ENCODE assay signal across 15 mouse cellular contexts in genomic region chr2:84671535-84671934, GRCm38 (mm10). TPM values are rescaled to one million over a fixed set of nuclear protein-coding genes. Genes with fewer than 3 reads are reported as not detected.
DNase-seq lines count a peak whose midpoint lies in the region; ATAC-seq lines count a peak whose summit lies in the region.
"Not testable (repeated sequence)": the region's sequence is repeated elsewhere in the genome, so short reads cannot be mapped to it uniquely, and the experiment has no call there.
"Had no signal": no experiment of that assay in that cellular context is flagged by ENCODE, and none has a peak within 500 bp of the region (broad histone marks: within the 10 kb centered on the region; RNA-seq: fewer than 3 reads in every experiment).

No protein-coding gene starts in this region.

- peak overlapping the region; percentile 71 for H3K4me2 ChIP-seq in forebrain, embryonic 13.5 days
- H3K4me2 ChIP-seq in heart, embryonic 15.5 days = peak overlapping the region; percentile 79; the same call in 1 of the 2 replicates
- H3K4me2 ChIP-seq in hindbrain, embryonic 16.5 days (ENCODE audit: low read length) = peak overlapping the region; percentile 76
- H3K4me2 ChIP-seq in limb, embryonic 12.5 days = peak overlapping the region; percentile 67
- peak overlapping the region; percentile 73 for H3K4me2 ChIP-seq in lung, embryonic 15.5 days
- peak overlapping the region; percentile 63 for H3K4me2 ChIP-seq in midbrain, embryonic 16.5 days (ENCODE audit: low read length)
- H3K4me2 ChIP-seq in stomach, embryonic 14.5 days (replicated peaks; ENCODE audit: low read depth, low read length) = 0 out of 2 replicates have a peak overlapping the region, but pooled peaks have one; percentile 83

- H3K36me3 ChIP-seq in forebrain, embryonic 13.5 days (ENCODE audit: poor library complexity, severe bottlenecking) = peaks cover 58% of the 10 kb centered on the region
- H3K36me3 ChIP-seq in heart, embryonic 15.5 days = peaks cover 47% of the 10 kb centered on the region
- H3K36me3 ChIP-seq in hindbrain, embryonic 16.5 days (ENCODE audit: control insufficient read depth, insufficient read depth, low read length) = peaks cover 22% of the 10 kb centered on the region
- H3K36me3 ChIP-seq in limb, embryonic 12.5 days = peaks cover 61% of the 10 kb centered on the region
- peaks cover 43% of the 10 kb centered on the region for H3K36me3 ChIP-seq in lung, embryonic 15.5 days
- H3K36me3 ChIP-seq in midbrain, embryonic 16.5 days (ENCODE audit: control insufficient read depth, insufficient read depth, low read length) = not testable (repeated sequence)
- H3K36me3 ChIP-seq in stomach, embryonic 14.5 days (ENCODE audit: control insufficient read depth, insufficient read depth, low read length) = peaks cover 19% of the 10 kb centered on the region; the same call in 1 of the 2 replicates

- ATAC-seq in forebrain, embryonic 13.5 days; heart, embryonic 15.5 days (replicated peaks; ENCODE audit: insufficient number of reproducible peaks, insufficient read depth, low FRiP score, low read depth); hindbrain, embryonic 16.5 days; limb, embryonic 12.5 days (ENCODE audit: insufficient number of reproducible peaks, insufficient read depth, low FRiP score, low TSS enrichment, low read depth); lung, embryonic 15.5 days (ENCODE audit: borderline replicate concordance, extremely low read depth, low FRiP score, low TSS enrichment); midbrain, embryonic 16.5 days; stomach, embryonic 14.5 days (ENCODE audit: insufficient number of reproducible peaks, insufficient read depth, low FRiP score, low read depth): not testable (repeated sequence)

- DNase-seq in embryo, embryonic 10.5 days (ENCODE audit: low spot score) = peak; percentile 7

- H3K9ac ChIP-seq in forebrain, embryonic 13.5 days; heart, embryonic 15.5 days; hindbrain, embryonic 16.5 days (ENCODE audit: low read depth, low read length); limb, embryonic 12.5 days (replicated peaks); lung, embryonic 15.5 days; midbrain, embryonic 16.5 days (ENCODE audit: low read depth, low read length); stomach, embryonic 14.5 days (replicated peaks; ENCODE audit: low read depth, low read length): not testable (repeated sequence)

- peak overlapping the region; percentile 92; the same call in 1 of the 2 replicates for H3K27ac ChIP-seq in forebrain, embryonic 13.5 days
- peak overlapping the region; percentile 92 for H3K27ac ChIP-seq in heart, embryonic 15.5 days
- not testable (repeated sequence) for H3K27ac ChIP-seq in hindbrain, embryonic 16.5 days (ENCODE audit: low read depth, low read length); limb, embryonic 12.5 days; lung, embryonic 15.5 days; stomach, embryonic 14.5 days (ENCODE audit: low read length)
- H3K27ac ChIP-seq in midbrain, embryonic 16.5 days (ENCODE audit: low read length) = peak overlapping the region; percentile 33; the same call in 1 of the 2 replicates

- H3K4me1 ChIP-seq in forebrain, embryonic 13.5 days = peaks cover 21% of the 10 kb centered on the region
- H3K4me1 ChIP-seq in heart, embryonic 15.5 days (replicated peaks) = peaks cover 22% of the 10 kb centered on the region
- peaks cover 18% of the 10 kb centered on the region for H3K4me1 ChIP-seq in hindbrain, embryonic 16.5 days (ENCODE audit: control insufficient read depth, insufficient read depth, low read depth, low read length)
- not testable (repeated sequence) for H3K4me1 ChIP-seq in limb, embryonic 12.5 days (replicated peaks); stomach, embryonic 14.5 days (ENCODE audit: control insufficient read depth, insufficient read depth, low read length)
- peaks cover 16% of the 10 kb centered on the region for H3K4me1 ChIP-seq in lung, embryonic 15.5 days
- H3K4me1 ChIP-seq in midbrain, embryonic 16.5 days (ENCODE audit: control insufficient read depth, insufficient read depth, low read length) = peaks cover 14% of the 10 kb centered on the region

- H3K4me3 ChIP-seq in forebrain, embryonic 13.5 days = peak overlapping the region; percentile 88; the same call in 1 of the 2 replicates
- not testable (repeated sequence) for H3K4me3 ChIP-seq in heart, embryonic 15.5 days; hindbrain, embryonic 16.5 days (ENCODE audit: low read length); midbrain, embryonic 16.5 days (ENCODE audit: low read depth, low read length); stomach, embryonic 14.5 days (ENCODE audit: low read depth, low read length)
- H3K4me3 ChIP-seq in limb, embryonic 12.5 days (replicated peaks) = peak overlapping the region; percentile 84; the same call in 1 of the 2 replicates
- peak overlapping the region; percentile 97; the same call in 1 of the 2 replicates for H3K4me3 ChIP-seq in lung, embryonic 15.5 days

- H3K27me3 ChIP-seq in forebrain, embryonic 13.5 days; heart, embryonic 15.5 days; hindbrain, embryonic 16.5 days (replicated peaks; ENCODE audit: control insufficient read depth, insufficient read depth, low read length); limb, embryonic 12.5 days; lung, embryonic 15.5 days; midbrain, embryonic 16.5 days (ENCODE audit: control insufficient read depth, insufficient read depth, low read depth, low read length); stomach, embryonic 14.5 days (ENCODE audit: control insufficient read depth, insufficient read depth, low read length): not testable (repeated sequence)

- 53% methylated on average over 4 of the region's 5 CpGs for WGBS in forebrain, embryonic 13.5 days
- WGBS in heart, embryonic 15.5 days = 54% methylated on average over 4 of the region's 5 CpGs
- WGBS in hindbrain, embryonic 16.5 days = 65% methylated on average over 3 of the region's 5 CpGs
- WGBS in limb, embryonic 12.5 days = 80% methylated on average over 4 of the region's 5 CpGs
- WGBS in lung, embryonic 15.5 days = 59% methylated on average over 4 of the region's 5 CpGs
- WGBS in midbrain, embryonic 16.5 days = 43% methylated on average over 4 of the region's 5 CpGs
- 63% methylated on average over 4 of the region's 5 CpGs for WGBS in stomach, embryonic 14.5 days

- not testable (repeated sequence) for H3K9me3 ChIP-seq in forebrain, embryonic 13.5 days (replicated peaks); heart, embryonic 15.5 days (replicated peaks); hindbrain, embryonic 16.5 days (ENCODE audit: control insufficient read depth, low read length); limb, embryonic 12.5 days; lung, embryonic 15.5 days; midbrain, embryonic 16.5 days (replicated peaks; ENCODE audit: control insufficient read depth, low read length, poor library complexity, severe bottlenecking); stomach, embryonic 14.5 days (ENCODE audit: control insufficient read depth, low read depth, low read length)

RNA-seq across cellular contexts. Expression of gene Selenoh, which starts 1.0 kb away (rescaled TPM):
- polyA plus RNA-seq in forebrain, embryonic 13.5 days (2015; fragmentation: Nextera tagmentation; extraction: Ambion mirVana) = 418 and 438 TPM in 2 replicates
- 203 and 214 TPM in 2 replicates for polyA plus RNA-seq in heart, embryonic 15.5 days (2015; fragmentation: Nextera tagmentation; extraction: Ambion mirVana)
- 184 and 198 TPM in 2 replicates for polyA plus RNA-seq in hindbrain, embryonic 16.5 days (2015; fragmentation: Nextera tagmentation; extraction: Ambion mirVana)
- polyA plus RNA-seq in limb, embryonic 12.5 days (2016; fragmentation: Nextera tagmentation; extraction: Ambion mirVana) = 438 and 451 TPM in 2 replicates
- 356 and 375 TPM in 2 replicates for polyA plus RNA-seq in lung, embryonic 15.5 days (2015; fragmentation: Nextera tagmentation; extraction: Ambion mirVana)
- 177 and 185 TPM in 2 replicates for polyA plus RNA-seq in midbrain, embryonic 16.5 days (2015; fragmentation: Nextera tagmentation; extraction: Ambion mirVana)
- polyA plus RNA-seq in stomach, embryonic 14.5 days (2014; fragmentation: Nextera tagmentation; extraction: Ambion mirVana) = 262 and 316 TPM in 2 replicates

RNA-seq across cellular contexts. Expression of gene Gm28635, which starts 6.3 kb away (rescaled TPM):
- not detected in 2 replicates for polyA plus RNA-seq in forebrain, embryonic 13.5 days (2015; fragmentation: Nextera tagmentation; extraction: Ambion mirVana)
- polyA plus RNA-seq in heart, embryonic 15.5 days (2015; fragmentation: Nextera tagmentation; extraction: Ambion mirVana) = not detected in 2 replicates
- not detected in 2 replicates for polyA plus RNA-seq in hindbrain, embryonic 16.5 days (2015; fragmentation: Nextera tagmentation; extraction: Ambion mirVana)
- not detected in 2 replicates for polyA plus RNA-seq in limb, embryonic 12.5 days (2016; fragmentation: Nextera tagmentation; extraction: Ambion mirVana)
- not detected in 2 replicates for polyA plus RNA-seq in lung, embryonic 15.5 days (2015; fragmentation: Nextera tagmentation; extraction: Ambion mirVana)
- not detected in 2 replicates for polyA plus RNA-seq in midbrain, embryonic 16.5 days (2015; fragmentation: Nextera tagmentation; extraction: Ambion mirVana)
- not detected in 2 replicates for polyA plus RNA-seq in stomach, embryonic 14.5 days (2014; fragmentation: Nextera tagmentation; extraction: Ambion mirVana)
- polyA plus RNA-seq: cortical plate, adult 2 months; forebrain, embryonic 11.5 days; G1E; liver, embryonic 11.5 days; spleen, adult 2 months; stomach, embryonic 15.5 days had no signal

RNA-seq across cellular contexts. Expression of gene Med19, which starts 6.7 kb away (rescaled TPM):
- 54.6 and 56.2 TPM in 2 replicates for polyA plus RNA-seq in forebrain, embryonic 13.5 days (2015; fragmentation: Nextera tagmentation; extraction: Ambion mirVana)
- 22.1 and 22.2 TPM in 2 replicates for polyA plus RNA-seq in heart, embryonic 15.5 days (2015; fragmentation: Nextera tagmentation; extraction: Ambion mirVana)
- polyA plus RNA-seq in hindbrain, embryonic 16.5 days (2015; fragmentation: Nextera tagmentation; extraction: Ambion mirVana) = 50.7 and 51.3 TPM in 2 replicates
- polyA plus RNA-seq in limb, embryonic 12.5 days (2016; fragmentation: Nextera tagmentation; extraction: Ambion mirVana) = 37.4 TPM in 2 replicates
- polyA plus RNA-seq in lung, embryonic 15.5 days (2015; fragmentation: Nextera tagmentation; extraction: Ambion mirVana) = 37.1 and 38.0 TPM in 2 replicates
- 52.3 and 53.6 TPM in 2 replicates for polyA plus RNA-seq in midbrain, embryonic 16.5 days (2015; fragmentation: Nextera tagmentation; extraction: Ambion mirVana)
- 38.3 and 38.6 TPM in 2 replicates for polyA plus RNA-seq in stomach, embryonic 14.5 days (2014; fragmentation: Nextera tagmentation; extraction: Ambion mirVana)

RNA-seq across cellular contexts. Expression of gene Tmx2, which starts 7.4 kb away (rescaled TPM):
- 179 and 199 TPM in 2 replicates for polyA plus RNA-seq in forebrain, embryonic 13.5 days (2015; fragmentation: Nextera tagmentation; extraction: Ambion mirVana)
- polyA plus RNA-seq in heart, embryonic 15.5 days (2015; fragmentation: Nextera tagmentation; extraction: Ambion mirVana) = 156 and 158 TPM in 2 replicates
- 342 and 364 TPM in 2 replicates for polyA plus RNA-seq in hindbrain, embryonic 16.5 days (2015; fragmentation: Nextera tagmentation; extraction: Ambion mirVana)
- polyA plus RNA-seq in limb, embryonic 12.5 days (2016; fragmentation: Nextera tagmentation; extraction: Ambion mirVana) = 115 and 118 TPM in 2 replicates
- 118 and 121 TPM in 2 replicates for polyA plus RNA-seq in lung, embryonic 15.5 days (2015; fragmentation: Nextera tagmentation; extraction: Ambion mirVana)
- polyA plus RNA-seq in midbrain, embryonic 16.5 days (2015; fragmentation: Nextera tagmentation; extraction: Ambion mirVana) = 298 and 301 TPM in 2 replicates
- 119 and 130 TPM in 2 replicates for polyA plus RNA-seq in stomach, embryonic 14.5 days (2014; fragmentation: Nextera tagmentation; extraction: Ambion mirVana)

RNA-seq across cellular contexts. Expression of gene Btbd18, which starts 12.7 kb away (rescaled TPM):
- polyA plus RNA-seq in forebrain, embryonic 13.5 days (2015; fragmentation: Nextera tagmentation; extraction: Ambion mirVana) = 0.25 and 0.31 TPM in 2 replicates
- polyA plus RNA-seq in heart, embryonic 15.5 days (2015; fragmentation: Nextera tagmentation; extraction: Ambion mirVana) = 0.10 TPM in 2 replicates
- 0.26 and 0.44 TPM in 2 replicates for polyA plus RNA-seq in hindbrain, embryonic 16.5 days (2015; fragmentation: Nextera tagmentation; extraction: Ambion mirVana)
- polyA plus RNA-seq in limb, embryonic 12.5 days (2016; fragmentation: Nextera tagmentation; extraction: Ambion mirVana) = 0.35 and 0.53 TPM in 2 replicates
- polyA plus RNA-seq in lung, embryonic 15.5 days (2015; fragmentation: Nextera tagmentation; extraction: Ambion mirVana) = 0.13 and 0.22 TPM in 2 replicates
- polyA plus RNA-seq in midbrain, embryonic 16.5 days (2015; fragmentation: Nextera tagmentation; extraction: Ambion mirVana) = 0.26 and 0.39 TPM in 2 replicates
- 0.39 and 0.45 TPM in 2 replicates for polyA plus RNA-seq in stomach, embryonic 14.5 days (2014; fragmentation: Nextera tagmentation; extraction: Ambion mirVana)
- polyA plus RNA-seq: brain, embryonic 14.5 days; cortical plate, adult 2 months; G1E; spleen, adult 2 months had no signal
